Mouse (Mus musculus): ENCODE measurements around the gene Nkiras2. TPM values are rescaled to one million over a fixed set of nuclear protein-coding genes. Genes with fewer than 3 reads are reported as not detected.
A peak's percentile ranks its signal among the peaks of the same experiment; 100 is the strongest.
"Not testable (repeated sequence)": the region's sequence is repeated elsewhere in the genome, so short reads cannot be mapped to it uniquely, and the experiment has no call there.

Nkiras2 gene
- polyA plus RNA-seq, 1 experiment from 2014 or later = 101 TPM

- Histone ChIP-seq H3K9me3 (replicated peaks) (no peaks in the 10 kb centered on the region), H3K27ac (replicated peaks) (no peak overlapping the region), H3K36me3 (peaks cover 77% of the 10 kb centered on the region), H3K4me3 (no peak overlapping the region), H3K4me1 (no peaks in the 10 kb centered on the region), H3K27me3 (ENCODE audit: low read depth, poor library complexity, severe bottlenecking) (no peaks in the 10 kb centered on the region)
- 84% methylated on average over 4 of the region's 4 CpGs for WGBS
- DNase-seq (ENCODE audit: low spot score) = no peak
These were observed 14.6 kb upstream of the Nkiras2 start for GRCm38 (mm10) chr11:100604321-100605005.

DNA sequence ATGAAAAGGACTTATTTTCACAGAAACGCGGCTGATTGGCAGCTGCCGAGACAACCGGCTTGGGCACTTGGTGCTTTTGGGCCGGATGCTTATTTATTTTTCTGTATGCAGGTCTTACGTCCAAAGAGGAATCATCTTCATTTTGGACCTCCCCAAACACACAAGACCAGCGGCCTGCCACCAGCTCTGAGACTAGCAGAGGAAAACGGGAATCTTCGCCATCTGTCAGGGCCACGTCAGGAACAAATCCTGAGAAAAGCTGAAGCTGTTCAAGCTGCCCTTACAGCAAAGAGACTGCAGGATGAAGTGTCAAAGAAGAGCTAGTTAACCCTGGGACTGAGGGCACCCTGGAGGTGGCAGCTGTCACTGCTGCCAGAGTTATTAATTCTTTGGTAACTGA lies 13.6 kb upstream of the Nkiras2 start:
- H3K36me3 ChIP-seq = peaks cover 70% of the 10 kb centered on the region
- no peak overlapping the region for H3K27ac ChIP-seq (replicated peaks)
- 92% methylated on average over 10 of the region's 10 CpGs for WGBS
- no peak overlapping the region for H3K4me3 ChIP-seq
- H3K9me3 ChIP-seq (replicated peaks) = no peaks in the 10 kb centered on the region
- DNase-seq (ENCODE audit: low spot score) = no peak
- H3K27me3 ChIP-seq (ENCODE audit: low read depth, poor library complexity, severe bottlenecking) = no peaks in the 10 kb centered on the region
- H3K4me1 ChIP-seq = no peaks in the 10 kb centered on the region

GRCm38 (mm10) chr11:100607121-100607520 lies 11.9 kb upstream of the Nkiras2 start:
- WGBS = 93% methylated on average over 6 of the region's 6 CpGs
- Histone ChIP-seq H3K4me3 (no peak overlapping the region), H3K27me3 (ENCODE audit: low read depth, poor library complexity, severe bottlenecking) (no peaks in the 10 kb centered on the region), H3K4me1 (no peaks in the 10 kb centered on the region), H3K9me3 (replicated peaks) (no peaks in the 10 kb centered on the region), H3K27ac (replicated peaks) (no peak overlapping the region), H3K36me3 (peaks cover 62% of the 10 kb centered on the region)
- no peak for DNase-seq (ENCODE audit: low spot score)

DNA sequence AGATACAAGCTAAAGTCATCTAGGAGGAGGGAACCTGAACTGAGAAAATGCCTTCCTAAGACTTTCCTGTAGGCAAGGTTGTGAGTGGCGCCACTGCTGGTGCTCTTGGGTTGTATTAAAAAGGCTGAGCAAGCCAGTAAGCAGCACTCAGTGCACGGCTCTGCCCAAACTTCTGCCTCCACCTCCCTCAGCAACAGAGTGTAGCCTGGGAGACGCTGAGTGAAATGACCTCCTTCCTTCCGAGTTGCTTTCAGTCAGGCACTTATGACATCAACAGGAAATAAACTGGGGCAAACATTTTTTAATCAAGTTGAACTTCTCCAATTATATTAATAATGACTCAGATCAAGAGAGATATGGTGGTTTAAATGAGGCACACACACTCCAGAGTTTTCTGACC lies 10.2 kb upstream of the Nkiras2 start:
- no peak for DNase-seq (ENCODE audit: low spot score)
- Histone ChIP-seq H3K27ac (replicated peaks) (no peak overlapping the region), H3K9me3 (replicated peaks) (no peaks in the 10 kb centered on the region), H3K4me1 (no peaks in the 10 kb centered on the region), H3K36me3 (peaks cover 60% of the 10 kb centered on the region), H3K27me3 (ENCODE audit: low read depth, poor library complexity, severe bottlenecking) (no peaks in the 10 kb centered on the region), H3K4me3 (no peak overlapping the region)
- WGBS = 83% methylated on average over 4 of the region's 4 CpGs

GRCm38 (mm10) chr11:100609355-100609996 lies 9.6 kb upstream of the Nkiras2 start:
- Histone ChIP-seq H3K27ac (replicated peaks) (no peak overlapping the region), H3K27me3 (ENCODE audit: low read depth, poor library complexity, severe bottlenecking) (no peaks in the 10 kb centered on the region), H3K4me3 (no peak overlapping the region), H3K9me3 (replicated peaks) (no peaks in the 10 kb centered on the region), H3K36me3 (peaks cover 55% of the 10 kb centered on the region), H3K4me1 (no peaks in the 10 kb centered on the region)
- no peak for DNase-seq (ENCODE audit: low spot score)
- WGBS = 94% methylated on average over 5 of the region's 5 CpGs

DNA sequence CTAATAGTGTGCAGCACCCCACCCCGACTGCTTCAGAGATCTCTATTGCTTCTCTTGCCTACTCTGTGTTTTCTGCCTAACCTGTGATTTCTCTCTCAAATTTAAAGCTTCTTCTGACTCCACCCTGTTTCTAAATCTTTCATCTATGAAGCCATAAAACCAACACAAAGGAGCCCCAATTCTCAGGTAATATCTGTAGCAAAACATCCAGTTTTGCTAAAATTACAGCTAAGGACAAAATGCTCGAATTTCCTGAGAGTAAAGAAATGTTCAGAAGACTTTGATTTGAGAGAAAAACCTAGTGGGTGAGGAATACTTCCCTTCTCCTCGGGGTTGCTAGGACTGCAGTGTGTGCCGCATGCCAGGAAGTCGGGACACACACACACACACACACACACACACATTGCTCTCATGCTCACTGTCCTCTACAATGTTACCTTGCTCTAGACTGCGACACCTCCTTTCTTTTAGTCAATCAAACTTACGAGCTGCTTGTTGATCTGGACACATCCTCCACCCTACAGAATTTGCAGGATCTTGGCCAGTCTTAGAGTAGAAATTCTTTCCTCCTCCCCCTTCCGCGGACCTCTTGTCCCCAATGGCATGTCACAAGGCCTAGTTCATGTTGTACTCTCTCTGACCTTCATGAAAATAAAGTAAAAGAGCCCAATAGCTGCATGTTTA lies 8.9 kb upstream of the Nkiras2 start:
- no peak for DNase-seq (ENCODE audit: low spot score)
- H3K27me3 ChIP-seq (ENCODE audit: low read depth, poor library complexity, severe bottlenecking) = no peaks in the 10 kb centered on the region
- H3K4me1 ChIP-seq = no peaks in the 10 kb centered on the region
- H3K27ac ChIP-seq (replicated peaks) = no peak overlapping the region
- H3K9me3 ChIP-seq (replicated peaks) = no peaks in the 10 kb centered on the region
- no peak overlapping the region for H3K4me3 ChIP-seq
- 91% methylated on average over 9 of the region's 9 CpGs for WGBS
- peaks cover 58% of the 10 kb centered on the region for H3K36me3 ChIP-seq

GRCm38 (mm10) chr11:100611627-100612026 lies 7.4 kb upstream of the Nkiras2 start:
- Histone ChIP-seq H3K27ac (replicated peaks) (no peak overlapping the region), H3K27me3 (ENCODE audit: low read depth, poor library complexity, severe bottlenecking) (no peaks in the 10 kb centered on the region), H3K4me3 (no peak overlapping the region), H3K4me1 (no peaks in the 10 kb centered on the region), H3K36me3 (peaks cover 60% of the 10 kb centered on the region), H3K9me3 (replicated peaks) (no peaks in the 10 kb centered on the region)
- DNase-seq (ENCODE audit: low spot score) = no peak
- 88% methylated on average over 6 of the region's 6 CpGs for WGBS

DNA sequence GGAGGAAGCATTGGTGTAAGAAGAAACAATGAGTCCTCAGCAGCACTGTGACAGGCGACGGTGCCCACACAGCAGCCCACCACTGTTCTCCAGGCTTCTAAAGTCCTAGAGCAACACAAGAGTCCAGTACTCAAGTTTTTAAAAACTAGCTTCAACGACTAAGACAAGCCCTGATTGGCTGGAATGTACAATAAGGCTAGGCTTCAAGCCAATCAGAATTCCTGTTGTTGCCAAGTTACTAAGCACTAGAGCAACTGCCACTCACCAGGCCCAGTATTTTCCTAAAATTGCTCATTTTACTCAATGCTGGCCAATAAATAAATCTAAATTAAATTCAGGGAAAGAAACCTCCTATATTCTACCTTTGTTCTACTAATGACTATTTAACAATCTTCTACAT lies 5.8 kb upstream of the Nkiras2 start:
- no peak for DNase-seq (ENCODE audit: low spot score)
- H3K4me3 ChIP-seq = no peak overlapping the region
- no peak overlapping the region for H3K27ac ChIP-seq (replicated peaks)
- H3K27me3 ChIP-seq (ENCODE audit: low read depth, poor library complexity, severe bottlenecking) = no peaks in the 10 kb centered on the region
- H3K9me3 ChIP-seq (replicated peaks) = no peaks in the 10 kb centered on the region
- 90% methylated on average over 3 of the region's 3 CpGs for WGBS
- peaks cover 9% of the 10 kb centered on the region for H3K4me1 ChIP-seq
- H3K36me3 ChIP-seq = peaks cover 49% of the 10 kb centered on the region

DNA sequence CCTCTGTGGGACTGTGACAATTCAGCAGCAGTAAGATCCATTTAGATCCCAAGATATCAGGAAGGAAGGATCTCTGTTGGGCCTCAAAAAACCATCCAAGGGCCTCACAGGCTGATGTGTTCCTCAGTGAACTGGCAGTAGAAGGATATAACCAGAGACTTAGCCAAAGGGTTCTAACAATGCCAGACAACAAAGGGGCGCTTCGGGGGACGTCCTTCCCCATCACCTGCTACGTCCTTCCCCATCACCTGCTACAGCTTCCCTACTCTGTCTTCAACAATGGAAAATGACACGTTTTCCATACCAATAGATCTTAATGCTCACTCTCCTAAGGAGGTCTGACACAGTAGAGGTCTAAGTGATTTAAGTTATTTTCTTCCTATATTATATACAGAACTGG lies 2.7 kb upstream of the Nkiras2 start:
- Histone ChIP-seq H3K4me3 (no peak overlapping the region), H3K36me3 (peaks cover 38% of the 10 kb centered on the region), H3K27me3 (ENCODE audit: low read depth, poor library complexity, severe bottlenecking) (no peaks in the 10 kb centered on the region), H3K9me3 (replicated peaks) (no peaks in the 10 kb centered on the region), H3K4me1 (peaks cover 22% of the 10 kb centered on the region), H3K27ac (replicated peaks) (no peak overlapping the region)
- 89% methylated on average over 5 of the region's 5 CpGs for WGBS
- no peak for DNase-seq (ENCODE audit: low spot score)

DNA sequence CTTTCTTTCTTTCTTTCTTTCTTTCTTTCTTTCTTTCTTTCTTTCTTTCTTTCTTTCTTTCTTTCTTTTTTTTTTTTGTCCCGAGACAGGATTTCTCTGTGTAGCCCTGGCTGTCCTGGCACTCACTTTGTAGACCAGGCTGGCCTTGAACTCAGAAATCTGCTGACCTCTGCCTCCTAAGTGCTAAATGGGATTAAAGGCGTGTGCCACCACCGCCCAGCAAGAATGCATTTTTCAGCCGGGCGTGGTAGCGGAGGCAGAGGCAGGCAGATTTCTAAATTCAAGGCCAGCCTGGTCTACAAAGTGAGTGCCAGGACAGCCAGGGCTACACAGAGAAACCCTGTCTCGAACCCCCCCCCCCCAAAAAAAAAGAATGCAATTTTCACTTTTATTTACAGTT lies 2.2 kb upstream of the Nkiras2 start:
- not testable (repeated sequence) for H3K9me3 ChIP-seq (replicated peaks); H3K4me3 ChIP-seq; H3K27me3 ChIP-seq (ENCODE audit: low read depth, poor library complexity, severe bottlenecking); H3K27ac ChIP-seq (replicated peaks); DNase-seq (ENCODE audit: low spot score)
- H3K4me1 ChIP-seq = peaks cover 22% of the 10 kb centered on the region
- 99% methylated on average over 7 of the region's 7 CpGs for WGBS
- peaks cover 35% of the 10 kb centered on the region for H3K36me3 ChIP-seq

DNA sequence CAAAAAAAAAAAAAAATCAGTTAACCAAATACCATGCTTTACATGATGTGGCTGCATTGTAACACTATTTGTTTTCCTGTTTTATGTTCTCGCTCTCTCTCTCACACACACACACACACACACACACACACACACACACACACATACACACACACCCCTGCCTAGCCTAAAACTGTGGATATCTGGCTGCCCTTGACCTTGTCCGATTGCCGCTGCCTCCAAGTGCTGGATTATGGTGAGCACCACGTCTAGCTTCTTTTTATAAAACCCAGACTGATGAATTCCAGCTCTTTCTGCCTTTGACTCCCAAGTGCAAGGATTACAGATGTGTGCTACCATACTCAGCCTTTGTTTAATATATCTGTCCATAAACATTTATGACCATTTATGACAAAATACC lies 1.6 kb upstream of the Nkiras2 start:
- 97% methylated on average over 4 of the region's 4 CpGs for WGBS
- H3K4me1 ChIP-seq = peaks cover 24% of the 10 kb centered on the region
- H3K36me3 ChIP-seq = peaks cover 28% of the 10 kb centered on the region
- H3K9me3 ChIP-seq (replicated peaks) = no peaks in the 10 kb centered on the region
- H3K27ac ChIP-seq (replicated peaks) = no peak overlapping the region
- DNase-seq (ENCODE audit: low spot score) = no peak
- H3K27me3 ChIP-seq (ENCODE audit: low read depth, poor library complexity, severe bottlenecking) = no peaks in the 10 kb centered on the region
- peak overlapping the region; percentile 98; the same call in 1 of the 2 replicates for H3K4me3 ChIP-seq

GRCm38 (mm10) chr11:100619485-100619975 lies 486 bp downstream of the Nkiras2 start:
- Histone ChIP-seq H3K36me3 (peaks cover 20% of the 10 kb centered on the region), H3K27ac (replicated peaks) (peak overlapping the region; percentile 97), H3K4me3 (peak overlapping the region; percentile 98), H3K9me3 (replicated peaks) (no peaks in the 10 kb centered on the region), H3K4me1 (peaks cover 42% of the 10 kb centered on the region), H3K27me3 (ENCODE audit: low read depth, poor library complexity, severe bottlenecking) (no peaks in the 10 kb centered on the region)
- under 1% methylated on average over 40 of the region's 40 CpGs for whole genome bisulfite sequencing
- peak; percentile 99 for DNase-seq (ENCODE audit: low spot score)

DNA sequence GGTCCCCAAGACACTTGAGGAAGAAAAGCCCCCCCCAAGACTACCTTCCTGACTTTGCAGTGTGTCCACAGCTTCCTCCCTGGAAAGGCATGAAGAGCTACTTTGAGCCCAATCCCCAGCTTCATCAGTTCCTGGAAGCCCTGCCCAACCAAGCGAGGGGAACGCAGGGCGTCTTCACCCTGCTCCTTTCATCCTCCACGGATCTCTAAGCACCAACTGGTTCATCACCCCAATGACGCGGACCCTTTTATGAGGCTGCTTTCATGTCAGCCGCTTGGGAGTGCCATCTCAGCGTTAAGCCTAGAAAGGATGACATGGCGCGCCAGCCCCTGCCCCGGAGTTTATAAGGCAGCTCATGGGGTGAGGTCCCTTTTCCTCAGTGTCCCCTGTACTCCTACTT lies 938 bp downstream of the Nkiras2 start, which contains the start of gene Dnajc7:
Gene Dnajc7, minus strand, starts transcription at position 187 of the 400 bp plus-strand sequence.
- Histone ChIP-seq H3K27me3 (ENCODE audit: low read depth, poor library complexity, severe bottlenecking) (no peaks in the 10 kb centered on the region), H3K36me3 (peaks cover 23% of the 10 kb centered on the region), H3K9me3 (replicated peaks) (no peaks in the 10 kb centered on the region), H3K27ac (replicated peaks) (peak within 1 kb of the TSS; percentile 97), H3K4me1 (peaks cover 43% of the 10 kb centered on the region), H3K4me3 (peak within 1 kb of the TSS; percentile 98)
- no peak for DNase-seq (ENCODE audit: low spot score)
- 3% methylated on average over 11 of the region's 11 CpGs for WGBS
